Mouse (Mus musculus): Measurements from ENCODE around the gene Ptges.

DNA sequence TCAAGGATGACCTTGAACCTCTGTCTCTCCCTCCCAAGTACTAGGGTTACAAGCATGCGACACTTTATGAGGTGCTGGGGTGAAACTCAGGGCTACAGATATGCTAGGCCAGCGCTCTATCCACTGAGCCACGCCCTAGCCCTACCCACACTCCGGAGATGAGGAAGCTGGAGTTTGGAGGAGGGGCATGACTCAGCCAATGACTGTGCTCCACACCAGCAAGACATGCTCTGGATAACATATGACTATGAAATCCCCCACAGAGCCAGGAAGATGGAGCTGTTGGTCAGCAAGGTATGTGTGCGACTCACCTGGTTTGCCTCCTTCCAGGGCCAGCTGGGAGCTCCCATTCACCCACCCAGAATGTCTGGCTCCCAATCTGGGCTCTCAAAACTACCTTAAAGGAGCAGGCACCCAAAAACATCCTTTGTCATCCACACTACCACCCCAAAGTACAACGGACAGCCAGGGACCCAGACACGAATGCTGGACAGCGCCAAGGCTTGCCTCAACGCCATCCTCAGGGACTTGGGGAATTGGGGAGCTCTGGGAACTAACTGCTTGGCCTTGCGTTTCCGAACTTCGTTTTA is 675 bp downstream of the Ptges start:
- TF ChIP-seq CTCF (IDR thresholded peaks at IDR 0.05; ENCODE audit: insufficient read depth, low read depth, low read length) = no peak
- TF ChIP-seq POLR2A (IDR thresholded peaks at IDR 0.05; ENCODE audit: insufficient read depth, low read depth, low read length) = no peak

All from olfactory bulb, adult 2 months (tissue).